Mouse (Mus musculus): ENCODE data around the gene Myom1.
A peak's percentile ranks its signal among the peaks of the same experiment; 100 is the strongest.
"Not testable (repeated sequence)": the region's sequence is repeated elsewhere in the genome, so short reads cannot be mapped to it uniquely, and the experiment has no call there.

The Myom1 gene

GRCm38 (mm10) chr17:71002081-71002743, at the start of gene Myom1:
Gene Myom1, plus strand, starts transcription at chr17:71002633.
- DNase-seq (ENCODE audit: low spot score) = peak; percentile 87

DNA sequence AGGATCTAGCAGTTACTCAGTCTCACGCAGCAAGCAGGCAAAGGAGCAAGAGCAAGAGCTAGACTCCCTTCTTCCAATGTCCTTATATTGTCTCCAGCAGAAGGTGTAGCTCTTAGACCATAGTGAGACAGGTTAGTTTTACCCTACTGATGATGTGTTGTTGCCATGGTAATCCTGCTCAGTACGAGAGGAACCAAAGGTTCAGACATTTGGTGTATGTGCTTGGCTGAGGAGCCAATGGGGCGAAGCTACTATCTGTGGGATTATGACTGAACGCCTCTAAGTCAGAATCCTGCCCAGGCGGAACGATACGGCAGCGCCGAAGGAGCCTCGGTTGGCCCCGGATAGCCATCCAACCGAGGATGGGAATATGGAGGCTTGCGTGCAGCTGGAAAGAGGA, 38.9 kb upstream of the Myom1 start:
- peak; percentile 100 for DNase-seq (ENCODE audit: low spot score)

- DNase-seq (ENCODE audit: low spot score) = no peak
Measured at GRCm38 (mm10) chr17:70965281-70965680, 37.2 kb upstream of the Myom1 start.

- no peak for DNase-seq (ENCODE audit: low spot score)
Measured at GRCm38 (mm10) chr17:70966126-70966525, 36.3 kb upstream of the Myom1 start.

DNA sequence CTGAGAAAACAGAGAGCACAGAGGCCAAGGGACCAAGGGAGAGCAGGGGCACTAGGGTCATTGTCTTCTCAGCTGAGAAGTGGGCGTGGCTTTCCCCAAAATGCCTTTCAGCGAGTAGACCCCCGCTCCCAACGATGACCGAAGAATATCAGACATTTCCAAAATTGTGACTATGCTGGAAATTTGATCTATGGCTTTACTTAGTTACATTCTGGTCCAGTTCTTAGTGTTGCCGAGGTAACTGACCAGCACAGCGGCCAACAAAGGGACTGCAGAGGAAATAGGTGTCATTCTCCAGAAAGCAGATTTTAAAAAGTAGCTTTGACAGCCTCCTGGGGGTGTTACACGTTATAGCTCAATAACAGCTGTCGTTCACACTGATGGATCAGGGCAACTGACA, 35.2 kb upstream of the Myom1 start:
- DNase-seq (ENCODE audit: low spot score) = no peak

DNA sequence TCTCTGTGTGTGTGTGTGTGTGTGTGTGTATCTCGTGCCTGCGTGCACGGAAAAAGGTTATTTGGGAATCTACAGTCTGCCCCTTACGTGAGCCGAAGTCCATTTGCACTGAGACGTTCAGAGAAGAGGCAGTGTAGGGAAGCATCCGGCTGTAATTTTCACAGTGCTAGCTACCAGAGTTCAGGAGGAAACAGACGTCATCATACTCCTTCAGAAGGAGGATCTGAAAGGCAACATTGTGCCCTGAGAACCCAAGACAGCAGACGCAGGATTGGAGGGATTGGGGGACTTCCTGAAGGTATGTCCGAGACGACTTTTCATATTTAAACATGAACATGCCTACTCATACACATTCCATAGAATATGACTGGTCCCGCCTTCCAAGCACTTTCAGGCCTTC, 34.8 kb upstream of the Myom1 start:
- no peak for DNase-seq (ENCODE audit: low spot score)

- no peak for DNase-seq (ENCODE audit: low spot score)
Measured at GRCm38 (mm10) chr17:70968606-70969191, 33.7 kb upstream of the Myom1 start.

DNA sequence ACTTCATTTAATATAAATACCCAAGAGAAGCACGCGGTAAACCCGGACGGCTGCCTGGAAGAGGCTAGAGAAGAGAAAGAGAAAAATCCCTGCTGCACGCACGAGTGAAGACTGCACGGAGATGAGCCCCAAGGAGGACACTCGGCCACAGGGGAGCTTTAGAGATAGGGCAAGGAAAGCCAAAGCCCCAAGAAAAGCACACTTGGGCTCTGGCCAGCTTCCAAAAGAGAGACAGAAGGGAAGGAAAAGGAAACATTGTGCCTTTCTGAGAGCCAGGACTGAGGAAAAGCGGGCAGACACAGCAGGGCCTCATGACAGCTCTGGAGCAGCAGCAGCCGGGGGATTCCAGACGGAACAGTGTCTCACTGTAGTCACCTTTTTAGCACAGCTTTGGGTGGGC, 31.2 kb upstream of the Myom1 start:
- no peak for DNase-seq (ENCODE audit: low spot score)

DNA sequence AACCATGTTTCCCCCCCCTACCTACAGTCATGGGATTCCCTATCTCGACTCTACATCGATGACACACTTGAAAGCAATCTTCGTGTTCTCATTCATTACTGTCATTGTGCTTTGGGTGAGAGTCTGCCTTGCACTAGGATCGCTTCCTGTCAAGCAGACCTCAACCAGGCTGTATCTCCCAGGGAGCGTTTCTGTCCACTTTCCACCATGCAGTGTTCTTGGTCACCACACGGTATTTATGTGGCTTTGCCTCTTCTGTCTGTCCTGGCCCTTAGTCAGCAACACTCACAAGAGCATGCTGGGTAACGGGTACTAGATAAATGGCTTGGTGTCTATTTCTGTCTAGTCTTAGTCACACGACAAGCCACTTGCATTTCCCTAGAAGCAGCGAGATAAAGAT, 29.0 kb upstream of the Myom1 start:
- no peak for DNase-seq (ENCODE audit: low spot score)

GRCm38 (mm10) chr17:70974065-70974464, 28.4 kb upstream of the Myom1 start:
- not testable (repeated sequence) for DNase-seq (ENCODE audit: low spot score)

DNA sequence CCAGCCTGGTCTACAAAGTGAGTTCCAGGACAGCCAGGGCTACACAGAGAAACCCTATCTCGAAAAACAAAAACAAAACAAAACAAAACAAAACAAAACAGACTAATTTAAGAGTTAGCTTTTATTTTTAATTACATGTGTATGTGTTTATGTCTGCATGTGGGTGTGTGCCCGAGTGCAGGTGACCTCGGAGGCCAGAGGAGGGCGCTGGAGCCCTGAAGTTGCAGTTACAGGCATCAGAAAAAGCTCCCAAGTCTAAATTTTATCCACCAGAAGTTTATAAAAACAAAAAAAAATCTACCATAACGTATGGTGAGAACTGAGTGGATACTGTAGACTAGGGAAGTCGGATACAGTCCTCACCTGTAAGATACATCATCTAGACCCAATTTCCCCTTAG, 24.6 kb upstream of the Myom1 start:
- no peak for DNase-seq (ENCODE audit: low spot score)

GRCm38 (mm10) chr17:70979345-70980223, 22.8 kb upstream of the Myom1 start:
- DNase-seq (ENCODE audit: low spot score) = no peak

DNA sequence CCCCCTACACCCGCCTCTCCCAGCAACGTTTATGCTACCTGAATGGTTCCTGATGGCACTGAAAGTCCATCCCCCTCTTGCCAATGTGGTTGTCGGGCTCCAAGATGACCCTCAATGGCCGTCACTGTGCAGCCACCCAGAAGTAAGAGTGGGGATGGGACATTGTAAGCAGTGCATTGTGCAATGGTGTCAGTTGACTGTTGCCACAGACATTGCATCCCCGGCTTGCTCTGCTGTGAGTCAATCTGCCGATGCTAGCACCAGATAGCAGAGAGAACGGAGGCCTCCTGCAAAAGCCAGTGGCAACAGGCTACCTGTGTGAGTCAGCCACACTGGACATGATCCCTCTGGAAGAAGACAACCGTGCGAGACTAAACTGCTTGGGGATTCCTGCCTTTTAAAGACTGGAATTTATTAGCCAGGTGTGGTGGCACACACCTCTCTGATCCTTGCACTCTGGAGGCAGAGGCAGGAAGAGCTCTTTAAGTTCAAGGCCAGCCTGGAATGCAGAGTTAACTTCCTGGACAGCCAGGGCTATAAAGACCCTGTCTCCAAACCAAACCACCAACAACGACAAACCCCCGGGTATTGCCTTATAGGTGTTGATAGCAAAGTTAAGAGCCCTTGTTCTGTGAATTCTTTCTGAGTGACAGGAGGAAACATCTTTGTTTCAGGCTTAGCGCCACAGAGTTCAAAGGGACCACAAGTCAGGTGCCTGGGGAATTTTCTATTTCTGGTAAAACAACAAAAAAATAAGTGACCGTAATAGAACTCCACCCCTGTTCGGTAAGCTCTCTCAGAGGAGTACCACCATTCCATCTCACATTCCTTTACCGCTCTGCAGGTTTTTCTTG, 16.7 kb upstream of the Myom1 start:
- no peak for DNase-seq (ENCODE audit: low spot score)

DNA sequence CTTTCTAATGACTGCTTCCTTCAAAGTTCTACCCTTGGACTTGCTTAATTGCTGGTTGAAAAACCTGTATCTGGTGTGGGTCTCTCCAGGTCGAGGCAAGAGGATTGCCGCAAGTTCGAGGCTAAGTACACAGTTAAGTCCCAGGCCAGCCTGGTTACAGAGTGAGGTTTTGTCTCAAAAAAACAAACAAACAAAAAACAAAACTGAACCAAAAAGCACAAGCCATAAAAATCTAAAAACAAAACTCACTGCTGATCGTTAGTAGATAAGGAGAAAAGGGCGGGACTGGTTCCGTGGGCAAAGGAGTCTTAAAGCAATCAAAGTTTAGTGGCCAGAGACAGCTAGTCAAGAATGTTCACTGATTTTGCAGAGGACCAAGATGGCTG, 16.1 kb upstream of the Myom1 start:
- DNase-seq (ENCODE audit: low spot score) = no peak

- DNase-seq (ENCODE audit: low spot score) = no peak
Measured at GRCm38 (mm10) chr17:70986831-70987660, 15.4 kb upstream of the Myom1 start.

DNA sequence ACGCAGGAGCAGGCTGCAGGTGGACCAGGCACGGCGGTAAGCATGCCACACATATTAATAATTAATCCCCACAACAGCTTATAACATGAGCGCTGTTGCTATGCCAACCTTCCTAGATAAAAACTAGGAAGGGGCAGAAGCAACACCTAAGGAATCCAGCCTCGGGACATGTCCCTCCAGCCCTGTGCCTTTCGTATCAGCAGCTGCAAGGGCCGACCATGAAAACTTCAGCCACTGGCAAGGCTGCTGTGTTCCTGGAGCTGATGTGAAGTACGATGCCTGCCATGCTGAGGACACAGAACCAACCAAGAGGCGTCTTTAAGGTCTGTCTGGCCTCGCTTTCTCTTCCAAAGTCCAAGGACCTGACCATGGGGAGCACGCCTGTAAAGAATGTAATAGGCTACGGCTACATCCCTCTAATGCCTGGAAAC, 14.1 kb upstream of the Myom1 start:
- no peak for DNase-seq (ENCODE audit: low spot score)

DNA sequence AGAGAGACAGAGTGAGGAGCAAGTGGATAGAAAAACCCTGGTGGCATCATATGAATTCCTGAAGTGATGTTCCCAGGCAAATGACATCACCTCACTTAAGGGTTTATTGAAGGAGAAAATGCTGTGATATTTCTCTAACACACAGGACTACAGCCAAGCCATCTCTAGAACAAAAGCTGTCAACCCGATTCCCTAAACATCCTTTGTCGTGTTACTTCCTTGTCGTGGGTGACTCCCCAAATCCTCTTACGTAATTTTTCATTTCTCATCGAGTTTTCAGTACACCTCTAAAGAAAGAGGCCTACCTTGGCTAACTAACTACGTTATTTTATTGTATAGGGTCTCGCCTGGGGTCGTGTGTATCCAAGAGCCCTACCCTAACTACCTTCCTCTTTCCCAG, 13.0 kb upstream of the Myom1 start:
- no peak for DNase-seq (ENCODE audit: low spot score)

GRCm38 (mm10) chr17:70989991-70990390, 12.4 kb upstream of the Myom1 start:
- DNase-seq (ENCODE audit: low spot score) = no peak

GRCm38 (mm10) chr17:70990403-70991303, 11.8 kb upstream of the Myom1 start:
- no peak for DNase-seq (ENCODE audit: low spot score)

Measured in layer of hippocampus, adult 9-10 months (tissue).